Mouse (Mus musculus) midbrain, embryonic 14.5 days (tissue): ENCODE measurements around the gene Arr3. TPM values are rescaled to one million over a fixed set of nuclear protein-coding genes. Genes with fewer than 3 reads are reported as not detected.

Experiments
- polyA plus RNA-seq: library from polyadenylated mRNA; unstranded; fragments of >200 nt; fragmentation: Nextera tagmentation; extraction: Ambion mirVana; gene quantifications from 2 replicates; pipeline ENCODE4 v1.2.1, GENCODE M21; 2014

Arr3 gene
- polyA plus RNA-seq, 1 experiment from 2014 or later = not detected

Other genes starting within 250 kb of the Arr3 start
- not detected in 2 replicates for gene Otud6a, start 176.5 kb upstream of the Arr3 start, polyA plus RNA-seq
- 0.35 TPM in 1 of 2 replicates, not detected in the other for gene Awat2, start 162.8 kb upstream of the Arr3 start, polyA plus RNA-seq
- 29.0 and 29.3 TPM in 2 replicates for gene Igbp1, start 111.2 kb upstream of the Arr3 start, polyA plus RNA-seq
- not detected in 2 replicates for gene Dgat2l6, start 80.7 kb upstream of the Arr3 start, polyA plus RNA-seq
- gene Awat1, start 33.2 kb upstream of the Arr3 start, polyA plus RNA-seq = not detected in 2 replicates
- not detected in 2 replicates for gene P2ry4, start 10.6 kb upstream of the Arr3 start, polyA plus RNA-seq
- 3.4 and 8.6 TPM in 2 replicates for gene Kif4, start 20.2 kb downstream of the Arr3 start, polyA plus RNA-seq
- 111 and 122 TPM in 2 replicates for gene Pdzd11, start 21.1 kb downstream of the Arr3 start, polyA plus RNA-seq
- gene Gdpd2, start 124.4 kb downstream of the Arr3 start, polyA plus RNA-seq = 31.0 and 31.1 TPM in 2 replicates
- gene Dlg3, start 162.2 kb downstream of the Arr3 start, polyA plus RNA-seq = 13.0 and 14.8 TPM in 2 replicates